Mouse (Mus musculus) thymus, adult 18-20 months (tissue): ENCODE measurements around the gene Ube2ql1.

Source experiments
- DNase-seq, 2 experiments: peaks; one replicate each; pipeline ENCODE4 v3.0.0; 2022; ENCODE audit warnings: mixed read lengths in 2 of 2

Gene Ube2ql1

DNA sequence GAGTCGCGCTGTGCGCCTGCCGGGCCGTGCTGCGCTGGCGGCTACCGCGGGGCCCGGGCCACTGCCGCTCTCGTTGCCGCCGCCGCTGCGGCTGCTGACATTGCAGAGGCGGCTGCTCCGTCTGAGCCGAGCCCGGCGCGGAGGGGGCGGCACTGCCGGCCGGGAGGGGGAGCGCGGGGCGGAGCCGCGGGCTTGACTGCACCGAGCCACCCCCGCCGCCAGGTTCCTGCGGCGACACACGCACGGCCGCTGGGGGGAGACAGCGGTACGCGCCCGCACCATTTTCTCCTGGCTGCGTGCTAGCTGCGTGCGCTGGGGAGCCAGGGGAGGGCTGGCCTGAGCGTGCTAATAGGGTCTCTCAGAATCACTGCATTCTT lies at the start of gene Ube2ql1:
Gene Ube2ql1 (minus strand): TSS at position 131 of the 377 bp plus-strand sequence.
- peak; percentile 15 to 45 for DNase-seq

DNA sequence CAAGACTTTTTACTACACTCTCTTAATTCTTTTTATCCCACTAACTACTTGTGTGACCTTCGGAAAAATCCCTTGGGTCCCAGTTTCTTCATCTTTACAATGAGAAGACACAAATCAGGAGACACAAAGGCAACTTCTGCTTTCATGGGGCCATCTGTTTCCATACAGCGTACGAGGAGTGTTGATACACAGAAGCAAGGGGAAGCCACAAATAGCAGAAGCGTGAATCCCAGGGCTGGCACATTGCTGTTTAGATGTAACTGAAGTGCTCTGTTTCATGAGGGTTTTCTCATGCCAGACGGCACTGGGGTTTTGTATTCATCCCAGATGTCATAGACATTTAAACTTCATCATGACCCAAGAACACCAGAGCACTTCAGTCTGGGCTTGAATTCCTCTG lies 49.0 kb upstream of the Ube2ql1 start:
- DNase-seq = no peak

- DNase-seq = no peak
Measured at GRCm38 (mm10) chr13:69778221-69778620, 38.5 kb upstream of the Ube2ql1 start.

DNA sequence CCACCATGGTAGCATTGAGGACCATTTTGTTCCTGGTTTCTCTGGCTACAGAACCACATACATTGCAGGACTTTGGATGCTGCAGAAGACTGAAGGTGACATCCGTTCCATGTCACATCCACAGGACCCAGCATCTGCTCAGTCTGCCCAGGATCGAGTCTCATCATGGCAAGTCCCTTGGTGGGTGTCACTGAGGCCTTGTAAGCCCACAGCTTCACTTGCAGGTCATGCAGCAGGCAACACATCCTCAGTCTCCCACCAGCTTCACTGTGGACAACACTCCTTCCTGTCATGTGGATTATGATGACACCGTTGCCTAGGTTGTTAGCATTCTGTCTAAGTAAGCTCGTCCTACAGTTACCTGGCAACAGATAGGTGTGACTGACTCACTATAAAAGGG lies 32.7 kb upstream of the Ube2ql1 start:
- no peak for DNase-seq

GRCm38 (mm10) chr13:69770538-69771456 lies 31.1 kb upstream of the Ube2ql1 start:
- DNase-seq = no peak

DNA sequence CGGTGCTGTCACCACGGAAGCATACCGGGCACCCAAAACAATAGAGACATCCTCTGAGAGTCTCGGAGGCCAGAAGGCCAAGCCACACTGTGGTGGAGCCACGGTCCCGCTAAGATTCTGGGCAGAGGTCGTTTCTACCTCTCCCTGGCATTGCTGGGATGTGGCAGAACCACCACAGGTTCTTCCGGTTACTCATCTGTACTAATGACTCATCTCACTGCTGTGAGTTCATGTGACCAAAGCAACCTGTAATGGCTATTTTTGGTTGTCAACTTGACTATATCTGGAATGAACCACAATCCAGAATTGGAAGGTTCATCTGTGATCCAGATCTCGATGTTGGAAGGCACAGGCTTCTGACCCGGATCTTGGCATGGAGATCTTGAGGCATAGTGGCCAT lies 28.5 kb upstream of the Ube2ql1 start:
- no peak for DNase-seq

GRCm38 (mm10) chr13:69764646-69765045 lies 25.0 kb upstream of the Ube2ql1 start:
- DNase-seq = no peak

DNA sequence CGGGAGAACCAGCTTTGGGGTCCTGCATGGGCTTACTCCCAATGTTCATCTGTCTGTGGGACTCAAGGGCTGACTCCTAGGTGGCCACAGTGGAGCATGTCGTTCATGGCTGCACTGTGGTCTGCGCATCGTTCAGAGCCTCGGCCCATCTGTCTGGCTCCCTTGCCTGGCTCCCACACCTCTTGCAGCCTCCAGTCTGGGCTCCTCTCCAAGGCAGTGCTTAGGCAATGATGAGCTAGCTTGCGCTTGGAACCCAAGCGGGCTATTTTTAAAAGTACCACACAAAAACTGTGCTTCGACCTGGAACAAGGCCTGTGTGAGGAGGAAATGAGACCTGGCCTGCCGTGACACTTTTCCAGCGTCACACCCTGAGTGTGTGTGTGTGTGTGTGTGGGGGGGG lies 21.7 kb upstream of the Ube2ql1 start:
- DNase-seq = no peak

GRCm38 (mm10) chr13:69758979-69759378 lies 19.3 kb upstream of the Ube2ql1 start:
- no peak for DNase-seq

DNA sequence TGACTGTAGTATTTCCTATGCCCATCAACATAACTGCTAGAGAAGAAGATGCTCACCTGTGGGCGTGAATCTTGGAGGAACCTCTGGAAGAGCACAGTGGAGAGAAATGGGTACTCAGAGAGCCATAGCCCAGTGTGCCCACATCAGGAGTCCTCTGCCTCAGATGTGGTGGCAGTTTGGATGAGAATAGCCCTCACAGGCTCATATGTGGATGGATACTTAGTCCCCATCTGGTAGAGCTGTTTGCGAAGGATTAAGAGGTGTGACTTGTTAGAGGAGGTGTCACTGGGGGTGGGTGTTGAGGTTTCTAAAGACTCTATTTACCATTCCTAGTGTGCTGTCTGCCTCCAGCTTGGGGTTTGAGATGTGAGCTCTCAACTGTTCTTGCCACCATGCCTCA lies 13.2 kb upstream of the Ube2ql1 start:
- DNase-seq = no peak

GRCm38 (mm10) chr13:69751510-69751909 lies 11.8 kb upstream of the Ube2ql1 start:
- DNase-seq = no peak

- DNase-seq = no peak
Measured at GRCm38 (mm10) chr13:69748756-69749155, 9.1 kb upstream of the Ube2ql1 start.

- no peak for DNase-seq
Measured at GRCm38 (mm10) chr13:69740331-69741285, 919 bp upstream of the Ube2ql1 start.

DNA sequence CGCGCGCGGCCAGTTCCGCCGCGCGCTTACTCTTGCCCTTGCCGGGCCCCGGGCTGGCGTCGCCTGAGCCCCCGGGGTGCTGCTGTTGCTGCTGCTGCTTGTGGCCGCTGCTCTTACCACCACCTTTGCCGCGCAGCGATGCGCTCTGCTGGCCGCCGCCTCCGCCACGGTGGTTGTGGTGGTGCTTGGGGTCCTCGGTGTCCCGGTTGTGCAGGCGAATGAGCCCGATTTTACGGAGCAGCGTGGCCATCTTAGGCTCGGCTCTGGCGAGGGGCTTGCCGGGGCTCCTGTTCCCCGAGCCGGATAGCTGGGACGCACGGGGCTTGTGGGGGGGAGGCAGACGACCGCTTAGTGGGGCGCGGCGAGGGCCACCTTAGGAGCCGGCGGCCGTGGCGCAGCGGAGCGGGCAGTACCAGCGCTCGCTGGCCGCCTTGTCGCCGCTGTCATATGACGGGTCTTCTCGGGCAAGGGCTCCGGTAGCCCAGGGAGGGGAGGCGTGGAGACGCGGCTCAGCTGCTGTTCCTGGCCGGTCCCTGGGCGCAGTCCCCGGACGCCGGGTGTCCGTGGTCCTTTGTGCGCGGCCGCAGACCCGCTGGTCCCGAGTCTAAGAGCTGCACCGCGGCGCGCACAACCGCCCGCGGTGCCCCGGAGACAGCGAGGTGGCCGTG lies 464 bp downstream of the Ube2ql1 start:
- peak in 1 of 2 experiments; percentile 4 for DNase-seq

DNA sequence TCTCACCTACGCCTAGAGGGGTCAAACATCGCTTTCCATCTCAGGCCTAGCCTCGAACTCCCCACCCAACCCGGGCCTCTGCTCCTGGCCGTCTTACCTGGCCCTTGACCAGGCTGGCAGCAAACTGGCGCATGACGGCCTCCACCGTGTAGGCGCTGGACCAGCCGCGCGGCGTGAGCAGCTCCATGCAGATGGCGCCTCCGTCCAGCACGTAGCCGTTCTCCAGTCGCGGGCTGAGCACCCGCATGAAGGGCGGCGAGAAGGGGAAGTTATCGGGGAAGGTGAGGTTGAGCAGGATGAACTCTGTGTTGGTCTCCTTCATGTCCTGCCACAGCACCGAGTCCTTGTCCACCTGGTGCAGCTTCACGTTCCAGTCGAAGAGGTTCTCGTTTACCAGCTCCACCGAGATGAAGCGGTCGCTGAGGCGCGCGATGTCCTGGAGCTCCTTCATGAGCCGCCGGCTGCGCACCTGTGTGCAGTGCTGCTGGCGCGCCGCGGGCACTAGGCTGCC lies 1.2 kb downstream of the Ube2ql1 start:
- no peak for DNase-seq

DNA sequence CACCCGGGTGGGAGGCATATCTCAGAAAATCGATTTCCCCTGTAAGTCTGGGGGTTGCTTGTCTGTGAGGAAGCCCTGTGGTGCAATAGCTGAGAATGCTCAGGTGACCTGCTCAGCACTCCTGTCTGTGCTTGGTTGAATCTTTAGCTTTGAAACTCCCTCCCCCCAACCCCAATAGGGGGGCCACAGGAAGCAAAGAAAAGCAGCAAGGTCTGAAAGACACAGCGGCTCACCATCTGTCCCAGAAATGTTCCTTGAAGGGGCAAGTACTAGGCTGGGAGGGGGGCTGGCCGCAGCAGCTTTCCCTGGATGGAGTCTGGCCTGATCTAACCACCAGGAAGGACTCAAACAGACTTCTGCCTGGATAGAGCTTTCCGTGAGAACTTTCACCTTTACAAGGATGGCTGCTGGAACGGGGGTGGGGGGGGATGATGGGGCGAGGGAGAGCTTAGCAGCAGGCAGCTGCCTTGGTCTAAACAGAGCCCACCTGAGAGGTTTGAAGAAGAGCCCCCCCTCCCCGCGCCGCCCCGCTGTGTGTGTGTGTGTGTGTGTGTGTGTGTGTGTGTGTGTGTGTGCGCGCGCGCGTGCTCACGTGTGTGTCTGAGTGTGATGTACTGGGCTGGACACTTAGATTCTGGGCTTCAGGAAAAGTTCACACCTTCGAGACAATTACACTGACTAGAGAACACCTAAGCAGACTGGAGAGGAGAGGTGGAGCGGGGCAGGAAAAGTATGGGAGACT lies 2.1 kb downstream of the Ube2ql1 start:
- DNase-seq = no peak

DNA sequence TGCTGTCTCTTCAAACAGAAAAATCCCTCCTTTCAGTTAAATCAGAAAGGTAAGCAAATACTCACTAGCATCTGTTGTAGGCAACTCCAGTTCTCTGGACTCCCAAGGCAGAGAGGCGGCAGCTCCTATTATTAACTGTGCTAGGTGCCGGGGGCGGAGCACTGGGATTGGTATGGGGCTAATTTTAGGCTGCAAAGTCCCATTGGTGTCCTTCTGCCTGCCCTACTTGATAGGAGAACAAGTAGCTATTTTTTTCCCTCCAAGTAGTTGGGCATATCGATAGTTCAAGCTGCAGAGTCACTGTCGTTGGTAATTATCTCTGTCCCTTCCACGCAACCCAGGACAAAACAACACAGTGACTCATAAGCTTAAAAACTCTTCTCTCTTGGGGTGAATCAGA lies 7.1 kb downstream of the Ube2ql1 start:
- DNase-seq = no peak

DNA sequence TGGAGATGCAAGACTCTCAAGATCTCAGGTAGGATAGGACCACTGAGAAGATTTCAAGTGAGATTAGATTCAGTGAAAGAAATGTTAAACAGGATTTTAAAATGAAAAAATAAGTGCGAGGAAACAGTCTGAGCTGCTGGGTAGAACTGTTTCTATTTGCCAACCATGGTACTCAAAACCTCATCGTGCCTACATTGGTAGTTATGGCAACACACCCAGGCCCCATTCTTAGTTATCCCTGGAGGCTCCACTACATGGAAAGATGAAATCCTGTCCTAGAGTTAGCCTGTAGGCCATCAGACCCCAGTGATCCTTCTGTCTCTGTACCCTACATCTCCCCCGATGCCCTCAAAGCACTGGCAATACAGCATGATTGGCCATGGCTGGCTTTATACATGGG lies 14.3 kb downstream of the Ube2ql1 start:
- no peak for DNase-seq

DNA sequence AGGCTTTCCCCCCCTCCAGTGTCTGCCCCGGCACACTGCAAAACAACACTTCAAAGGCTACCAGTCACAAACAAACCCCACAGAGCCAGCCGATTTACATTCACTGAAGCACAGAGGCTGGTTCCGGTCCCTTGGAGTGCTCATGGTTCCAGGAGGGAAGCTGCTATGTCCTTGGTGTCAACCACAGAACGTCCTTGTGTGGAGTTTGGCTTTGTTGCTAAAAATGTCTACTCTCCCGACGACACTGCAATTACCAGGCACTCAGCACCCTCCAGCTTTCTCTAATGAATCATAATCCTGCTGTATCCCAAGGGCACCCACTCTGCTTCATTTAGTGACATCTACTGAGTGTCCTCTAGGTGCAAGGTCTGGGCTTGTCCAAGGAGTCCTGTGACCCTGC lies 18.5 kb downstream of the Ube2ql1 start:
- DNase-seq = no peak

DNA sequence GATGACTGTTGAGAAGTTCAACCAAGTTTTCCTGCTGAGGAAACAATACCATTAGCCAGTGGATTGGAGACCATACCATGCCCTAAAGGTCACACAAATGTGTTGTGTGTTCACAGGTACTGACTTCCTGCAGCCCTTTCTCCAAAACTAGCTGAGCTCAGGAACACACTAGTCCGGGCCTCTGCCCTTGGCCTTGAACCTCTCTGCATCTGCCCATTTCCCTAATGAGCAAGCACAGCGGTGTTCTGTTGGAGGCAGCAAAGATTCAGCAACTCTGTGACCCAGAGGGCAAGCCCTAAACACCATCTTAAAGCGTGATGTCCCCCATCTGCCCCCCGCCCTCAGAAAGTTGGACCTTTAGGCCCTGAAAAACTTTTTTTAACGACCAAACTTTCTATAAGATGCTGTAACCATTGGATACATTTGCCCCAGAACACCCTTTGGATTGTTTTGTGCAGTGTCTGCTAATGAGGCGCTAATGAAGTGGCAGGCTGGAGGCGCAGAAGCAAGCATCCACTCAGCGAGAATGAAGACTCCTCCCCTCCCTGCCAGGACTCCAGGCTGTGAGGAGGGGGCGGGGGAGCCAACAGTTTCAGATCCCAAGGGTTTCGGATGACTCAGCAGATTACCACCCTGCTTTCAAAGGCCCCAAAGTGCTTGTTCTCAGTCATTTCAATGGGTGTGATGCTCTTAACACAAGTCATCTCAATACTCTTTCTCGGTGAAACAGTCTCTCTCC lies 21.7 kb downstream of the Ube2ql1 start:
- DNase-seq = no peak

GRCm38 (mm10) chr13:69708236-69708635 lies 31.5 kb downstream of the Ube2ql1 start:
- no peak for DNase-seq
